Mouse (Mus musculus): Measurements from ENCODE around the gene Gm2174.

DNA sequence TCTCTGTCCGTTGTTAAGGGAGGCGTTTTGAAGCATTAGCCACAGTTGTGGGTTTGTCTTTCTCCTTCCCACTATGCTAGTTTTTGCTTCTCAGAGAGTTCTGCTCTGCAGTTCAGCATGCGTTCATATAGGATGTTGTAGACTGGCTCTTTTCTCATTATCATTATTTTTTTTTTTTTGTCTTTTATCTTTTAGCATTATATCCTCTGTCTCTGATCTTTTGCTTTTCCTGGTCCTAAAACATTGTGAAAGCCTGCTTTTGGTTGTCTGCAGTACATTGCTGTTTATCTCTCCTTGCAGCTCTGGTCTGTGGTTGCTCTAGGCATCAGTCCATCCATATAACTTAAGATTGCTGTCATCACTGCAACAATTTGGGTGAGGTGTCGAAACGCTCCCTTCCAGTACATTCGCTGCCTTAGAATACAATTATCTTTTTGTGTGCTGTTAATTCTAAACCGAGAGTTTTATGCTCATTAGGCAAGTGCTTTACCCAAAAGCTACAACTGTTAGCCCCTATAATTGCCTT lies 11.9 kb upstream of the Gm2174 start:
- TF ChIP-seq POLR2A (IDR thresholded peaks at IDR 0.05; ENCODE audit: low read depth, low read length) (no peak), CTCF (IDR thresholded peaks at IDR 0.05; ENCODE audit: extremely low read depth, insufficient read length, insufficient replicate concordance, low read depth, low read length) (no peak)
